Mouse (Mus musculus) A20 (cell line): ENCODE data around the gene Maged1.
"Not testable (repeated sequence)": the region's sequence is repeated elsewhere in the genome, so short reads cannot be mapped to it uniquely, and the experiment has no call there.

ENCODE experiments used
- DNase-seq: peaks from one replicate; pipeline ENCODE4 v3.0.0-alpha.2; 2011; ENCODE audit warnings: low read depth, low spot score

Gene Maged1

GRCm38 (mm10) chrX:94541918-94542355, at the start of gene Maged1:
Maged1 (minus strand) TSS chrX:94542143.
- DNase-seq = peak; percentile 87

GRCm38 (mm10) chrX:94580251-94580650, 38.3 kb upstream of the Maged1 start:
- DNase-seq = no peak

- DNase-seq = no peak
Measured at GRCm38 (mm10) chrX:94564694-94565093, 22.8 kb upstream of the Maged1 start.

GRCm38 (mm10) chrX:94562392-94562791, 20.4 kb upstream of the Maged1 start:
- DNase-seq = no peak

GRCm38 (mm10) chrX:94548227-94548626, 6.3 kb upstream of the Maged1 start:
- DNase-seq = peak; percentile 57

- DNase-seq = peak; percentile 48
Measured at GRCm38 (mm10) chrX:94545941-94546340, 4.0 kb upstream of the Maged1 start.

GRCm38 (mm10) chrX:94544923-94545322, 3.0 kb upstream of the Maged1 start:
- peak; percentile 54 for DNase-seq

- DNase-seq = peak; percentile 5
Measured at GRCm38 (mm10) chrX:94542536-94542935, 593 bp upstream of the Maged1 start.

GRCm38 (mm10) chrX:94541206-94541605, 737 bp downstream of the Maged1 start:
- no peak for DNase-seq

- DNase-seq = peak; percentile 72
Measured at GRCm38 (mm10) chrX:94540341-94541201, 1.4 kb downstream of the Maged1 start.

GRCm38 (mm10) chrX:94534346-94534745, 7.6 kb downstream of the Maged1 start:
- no peak for DNase-seq

- no peak for DNase-seq
Measured at GRCm38 (mm10) chrX:94530301-94530700, 11.6 kb downstream of the Maged1 start.

- no peak for DNase-seq
Measured at GRCm38 (mm10) chrX:94522166-94522565, 19.8 kb downstream of the Maged1 start.

GRCm38 (mm10) chrX:94508442-94508819, 33.5 kb downstream of the Maged1 start:
- no peak for DNase-seq

GRCm38 (mm10) chrX:94507698-94508441, 34.1 kb downstream of the Maged1 start:
- not testable (repeated sequence) for DNase-seq

- no peak for DNase-seq
Measured at GRCm38 (mm10) chrX:94486001-94486792, 55.7 kb downstream of the Maged1 start.
